Mouse (Mus musculus) cerebellum, adult 2 months (tissue): ENCODE measurements around the gene Rplp1.

ENCODE experiments used
- CTCF ChIP-seq: fragments of 200-500 bp; IDR thresholded peaks from 2 replicates; pipeline ENCODE4 v1.5.1; 2011; ENCODE audit warnings: low read depth, mild to moderate bottlenecking, control low read depth, low read length, moderate library complexity, borderline replicate concordance; ENCODE audit not compliant: insufficient read depth
- POLR2A ChIP-seq: fragments of 200-500 bp; IDR thresholded peaks from 2 replicates; pipeline ENCODE4 v1.6.1; 2011; ENCODE audit warnings: low read length, control low read depth, borderline replicate concordance; ENCODE audit not compliant: insufficient read depth

- TF ChIP-seq CTCF (no peak), POLR2A (no peak)
Observed at GRCm38 (mm10) chr9:61915393-61916005, 1.2 kb upstream of the Rplp1 start.
